Mouse (Mus musculus): ENCODE measurements at regions not wholly inside any gene's neighbourhood (a gene's known extent, or its start where the extent isn't known, plus 50 kb on each side); places are given as distances from the start of the nearest gene placed in this dataset.
A peak's percentile ranks its signal among the peaks of the same experiment; 100 is the strongest.

- no peak for DNase-seq (ENCODE audit: low spot score)
Observed at GRCm38 (mm10) chr5:132653694-132654300, 110.7 kb upstream of the Auts2 start.

- DNase-seq (ENCODE audit: low spot score): no peak
Observed at GRCm38 (mm10) chr5:132652201-132652600, 109.1 kb upstream of the Auts2 start.

- peak; percentile 30 for DNase-seq (ENCODE audit: low spot score)
Observed at GRCm38 (mm10) chr5:132649771-132650170, 106.6 kb upstream of the Auts2 start.

- DNase-seq (ENCODE audit: low spot score): no peak
Observed at GRCm38 (mm10) chr5:132648751-132649150, 105.6 kb upstream of the Auts2 start.

GRCm38 (mm10) chr5:132644646-132645172 is 101.6 kb upstream of the Auts2 start:
- no peak for DNase-seq (ENCODE audit: low spot score)

- DNase-seq (ENCODE audit: low spot score): no peak
Observed at GRCm38 (mm10) chr5:132643270-132643669, 100.1 kb upstream of the Auts2 start.

GRCm38 (mm10) chr5:132633198-132633884 is 90.2 kb upstream of the Auts2 start:
- DNase-seq (ENCODE audit: low spot score): no peak

- no peak for DNase-seq (ENCODE audit: low spot score)
Observed at GRCm38 (mm10) chr5:132621751-132622150, 78.6 kb upstream of the Auts2 start.

GRCm38 (mm10) chr5:132617241-132617640 is 74.1 kb upstream of the Auts2 start:
- DNase-seq (ENCODE audit: low spot score): no peak

GRCm38 (mm10) chr5:132609251-132609650 is 66.1 kb upstream of the Auts2 start:
- no peak for DNase-seq (ENCODE audit: low spot score)

GRCm38 (mm10) chr5:132606216-132606615 is 63.1 kb upstream of the Auts2 start:
- peak; percentile 12 for DNase-seq (ENCODE audit: low spot score)

GRCm38 (mm10) chr5:132594796-132595195 is 51.7 kb upstream of the Auts2 start:
- DNase-seq (ENCODE audit: low spot score): no peak
